32 mouse cellular contexts compared by ENCODE assay signal in the genomic region with DNA sequence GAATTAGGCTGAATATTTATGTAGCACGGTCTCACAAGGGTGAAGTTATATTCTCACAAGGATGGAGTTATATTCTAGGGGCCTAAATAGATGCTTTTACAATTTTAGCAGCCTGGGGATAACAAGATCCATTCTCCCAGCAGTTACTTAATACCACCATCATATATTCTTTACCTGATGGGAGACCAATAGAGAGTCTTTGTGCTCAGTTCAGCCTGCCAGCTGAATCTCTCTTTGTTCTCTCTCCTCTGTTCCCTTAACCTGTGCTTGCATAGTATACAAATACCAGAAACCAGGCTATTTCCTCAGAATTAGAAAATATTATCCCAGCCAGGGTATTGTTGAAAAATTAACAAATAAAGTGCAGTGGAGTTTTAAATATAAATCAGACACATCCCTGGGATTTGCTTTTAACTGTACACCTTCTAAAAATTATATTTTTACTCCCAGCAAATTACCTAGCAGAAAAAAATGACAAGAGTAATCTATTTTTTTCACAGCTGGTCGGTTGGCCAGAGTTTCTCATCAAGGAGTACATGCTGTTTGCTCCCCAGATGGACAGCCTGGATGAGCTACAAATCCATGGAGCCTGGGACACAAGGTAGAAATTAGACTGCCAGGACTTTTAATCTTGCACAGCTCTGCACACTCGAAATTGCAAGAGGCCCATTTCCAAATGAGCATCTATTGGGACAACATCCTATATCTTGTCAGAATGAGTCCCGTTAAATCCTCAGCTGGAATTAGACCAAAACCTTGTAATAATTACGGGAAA.
DNase-seq lines count a peak whose midpoint lies in the region; ATAC-seq and TF ChIP-seq lines count a peak whose summit lies in the region.
"Had no signal": no experiment of that assay in that cellular context is flagged by ENCODE, and none has a peak within 500 bp of the region (broad histone marks: within the 10 kb centered on the region; RNA-seq: fewer than 3 reads in every experiment).

No protein-coding gene starts in this region.

- H3K4me2 ChIP-seq in forebrain, embryonic 15.5 days (replicated peaks) = no peak overlapping the region
- no peak overlapping the region for H3K4me2 ChIP-seq in forebrain, embryonic 14.5 days (ENCODE audit: low read length)
- no peak overlapping the region for H3K4me2 ChIP-seq in midbrain, postnatal 0 days (ENCODE audit: low read depth, low read length, poor library complexity, severe bottlenecking)
- H3K4me2 ChIP-seq in midbrain, embryonic 15.5 days = no peak overlapping the region
- H3K4me2 ChIP-seq in hindbrain, embryonic 16.5 days (ENCODE audit: low read length) = no peak overlapping the region
- no peak overlapping the region for H3K4me2 ChIP-seq in liver, embryonic 11.5 days
- H3K4me2 ChIP-seq: embryonic facial prominence, embryonic 15.5 days; forebrain, embryonic 12.5 days; heart, embryonic 11.5 days; kidney, embryonic 15.5 days; limb, embryonic 13.5 days; liver, embryonic 12.5 days; midbrain, embryonic 13.5 days; neural tube, embryonic 12.5 days had no signal

- H3K36me3 ChIP-seq in forebrain, embryonic 15.5 days = no peaks in the 10 kb centered on the region
- no peaks in the 10 kb centered on the region for H3K36me3 ChIP-seq in forebrain, embryonic 14.5 days (ENCODE audit: control insufficient read depth, insufficient read depth, low read length)
- H3K36me3 ChIP-seq in midbrain, postnatal 0 days (ENCODE audit: insufficient read depth, low read length) = no peaks in the 10 kb centered on the region
- no peaks in the 10 kb centered on the region for H3K36me3 ChIP-seq in midbrain, embryonic 15.5 days (replicated peaks)
- H3K36me3 ChIP-seq in hindbrain, embryonic 16.5 days (ENCODE audit: control insufficient read depth, insufficient read depth, low read length) = no peaks in the 10 kb centered on the region
- H3K36me3 ChIP-seq in liver, embryonic 11.5 days (ENCODE audit: control insufficient read depth, insufficient read depth, low read length) = no peaks in the 10 kb centered on the region
- H3K36me3 ChIP-seq: embryonic facial prominence, embryonic 15.5 days; forebrain, embryonic 12.5 days; kidney, embryonic 15.5 days; limb, embryonic 13.5 days; liver, embryonic 12.5 days; midbrain, embryonic 13.5 days; neural tube, embryonic 12.5 days had no signal

- H3K4me3 ChIP-seq in forebrain, embryonic 15.5 days = no peak overlapping the region
- no peak overlapping the region for H3K4me3 ChIP-seq in forebrain, embryonic 14.5 days (ENCODE audit: low read depth, low read length)
- H3K4me3 ChIP-seq in midbrain, postnatal 0 days (ENCODE audit: low read depth, low read length) = no peak overlapping the region
- no peak overlapping the region for H3K4me3 ChIP-seq in midbrain, embryonic 15.5 days
- H3K4me3 ChIP-seq in hindbrain, embryonic 16.5 days (ENCODE audit: low read length) = no peak overlapping the region
- H3K4me3 ChIP-seq in liver, embryonic 11.5 days (ENCODE audit: low read depth, low read length) = no peak overlapping the region
- H3K4me3 ChIP-seq: embryonic facial prominence, embryonic 15.5 days; forebrain, embryonic 12.5 days; kidney, embryonic 15.5 days; left cerebral cortex, adult 2 months; limb, embryonic 13.5 days; liver, embryonic 12.5 days; megakaryocyte, embryonic 14.5 days; midbrain, embryonic 13.5 days; neural tube, embryonic 12.5 days had no signal

- no peak for TF ChIP-seq CTCF in midbrain, postnatal 0 days (IDR thresholded peaks at IDR 0.05)

- DNase-seq in cerebellum, postnatal 10 days = peak; percentile 60 to 66
- DNase-seq in cerebellum, postnatal 4 days (ENCODE audit: low spot score in 2 of 2) = no peak
- no peak for DNase-seq in forebrain, embryonic 14.5 days (ENCODE audit: low spot score)
- DNase-seq in midbrain, postnatal 0 days (ENCODE audit: low spot score) = peak; percentile 37
- no peak for DNase-seq in liver, embryonic 11.5 days (ENCODE audit: low spot score)
- DNase-seq: adrenal gland, postnatal 14 days; gastrocnemius, postnatal 36 days; heart, adult 18-20 months; heart, postnatal 36 days; kidney, adult 11 months; kidney, postnatal 25 days; lung, adult 18-20 months; lung, postnatal 4 days; right cerebral cortex, postnatal 4 days; thymus, adult 18-20 months; thymus, postnatal 25 days had no signal

- WGBS in forebrain, embryonic 15.5 days = 60% methylated on average over 5 of the region's 5 CpGs
- 67% methylated on average over 5 of the region's 5 CpGs for WGBS in forebrain, embryonic 14.5 days
- 64% methylated on average over 5 of the region's 5 CpGs for WGBS in midbrain, postnatal 0 days
- WGBS in midbrain, embryonic 15.5 days = 66% methylated on average over 5 of the region's 5 CpGs
- 59% methylated on average over 5 of the region's 5 CpGs for WGBS in hindbrain, embryonic 16.5 days
- 72% methylated on average over 5 of the region's 5 CpGs for WGBS in liver, embryonic 11.5 days

- no peak overlapping the region for H3K9ac ChIP-seq in forebrain, embryonic 15.5 days (replicated peaks)
- no peak overlapping the region for H3K9ac ChIP-seq in forebrain, embryonic 14.5 days (ENCODE audit: low read length)
- no peak overlapping the region for H3K9ac ChIP-seq in midbrain, postnatal 0 days (replicated peaks; ENCODE audit: low read length, poor library complexity, severe bottlenecking)
- no peak overlapping the region for H3K9ac ChIP-seq in midbrain, embryonic 15.5 days
- H3K9ac ChIP-seq in hindbrain, embryonic 16.5 days (ENCODE audit: low read depth, low read length) = no peak overlapping the region
- no peak overlapping the region for H3K9ac ChIP-seq in liver, embryonic 11.5 days (ENCODE audit: low read depth, low read length)
- H3K9ac ChIP-seq: embryonic facial prominence, embryonic 15.5 days; forebrain, embryonic 12.5 days; kidney, embryonic 15.5 days; limb, embryonic 13.5 days; liver, embryonic 12.5 days; midbrain, embryonic 13.5 days; neural tube, embryonic 12.5 days had no signal

- H3K27ac ChIP-seq in forebrain, embryonic 15.5 days (replicated peaks) = no peak overlapping the region
- no peak overlapping the region for H3K27ac ChIP-seq in forebrain, embryonic 14.5 days (ENCODE audit: low read depth, low read length)
- no peak overlapping the region for H3K27ac ChIP-seq in midbrain, postnatal 0 days (ENCODE audit: low read depth, low read length)
- H3K27ac ChIP-seq in midbrain, embryonic 15.5 days = no peak overlapping the region
- no peak overlapping the region for H3K27ac ChIP-seq in hindbrain, embryonic 16.5 days (ENCODE audit: low read depth, low read length)
- H3K27ac ChIP-seq in liver, embryonic 11.5 days (ENCODE audit: low read depth, low read length) = no peak overlapping the region
- H3K27ac ChIP-seq: embryonic facial prominence, embryonic 15.5 days; forebrain, embryonic 12.5 days; kidney, embryonic 15.5 days; left cerebral cortex, adult 2 months; limb, embryonic 13.5 days; liver, embryonic 12.5 days; midbrain, embryonic 13.5 days; neural tube, embryonic 12.5 days; stomach, postnatal 0 days had no signal

- 0 out of 2 replicates have a peak, but pooled peaks have one; percentile 53 for ATAC-seq in forebrain, embryonic 15.5 days (replicated peaks)
- no peak for ATAC-seq in forebrain, embryonic 14.5 days
- no peak for ATAC-seq in midbrain, postnatal 0 days (ENCODE audit: low FRiP score)
- ATAC-seq in midbrain, embryonic 15.5 days (replicated peaks) = no peak
- ATAC-seq in hindbrain, embryonic 16.5 days = 0 out of 2 replicates have a peak, but pooled peaks have one; percentile 60
- ATAC-seq in liver, embryonic 11.5 days (replicated peaks; ENCODE audit: low FRiP score) = no peak
- ATAC-seq: inflammation-experienced regulatory T-cells, adult 6 months; liver, embryonic 12.5 days; lung, postnatal 0 days; midbrain, embryonic 13.5 days had no signal

- H3K27me3 ChIP-seq in forebrain, embryonic 15.5 days = no peaks in the 10 kb centered on the region
- no peaks in the 10 kb centered on the region for H3K27me3 ChIP-seq in forebrain, embryonic 14.5 days (replicated peaks; ENCODE audit: control insufficient read depth, insufficient read depth, low read length)
- no peaks in the 10 kb centered on the region for H3K27me3 ChIP-seq in midbrain, postnatal 0 days (ENCODE audit: insufficient read depth, low read length)
- no peaks in the 10 kb centered on the region for H3K27me3 ChIP-seq in midbrain, embryonic 15.5 days (replicated peaks)
- H3K27me3 ChIP-seq in hindbrain, embryonic 16.5 days (replicated peaks; ENCODE audit: control insufficient read depth, insufficient read depth, low read length) = no peaks in the 10 kb centered on the region
- no peaks in the 10 kb centered on the region for H3K27me3 ChIP-seq in liver, embryonic 11.5 days (replicated peaks; ENCODE audit: control insufficient read depth, insufficient read depth, low read length)
- H3K27me3 ChIP-seq: embryonic facial prominence, embryonic 15.5 days; forebrain, embryonic 12.5 days; kidney, embryonic 15.5 days; limb, embryonic 13.5 days; liver, embryonic 12.5 days; megakaryocyte, embryonic 14.5 days; midbrain, embryonic 13.5 days; neural tube, embryonic 12.5 days had no signal

- H3K9me3 ChIP-seq in forebrain, embryonic 15.5 days = no peaks in the 10 kb centered on the region
- H3K9me3 ChIP-seq in forebrain, embryonic 14.5 days (replicated peaks; ENCODE audit: control insufficient read depth, low read length) = no peaks in the 10 kb centered on the region
- no peaks in the 10 kb centered on the region for H3K9me3 ChIP-seq in midbrain, postnatal 0 days (ENCODE audit: low read length)
- H3K9me3 ChIP-seq in midbrain, embryonic 15.5 days = no peaks in the 10 kb centered on the region
- no peaks in the 10 kb centered on the region for H3K9me3 ChIP-seq in hindbrain, embryonic 16.5 days (ENCODE audit: control insufficient read depth, low read length)
- no peaks in the 10 kb centered on the region for H3K9me3 ChIP-seq in liver, embryonic 11.5 days (ENCODE audit: control insufficient read depth, low read length)
- H3K9me3 ChIP-seq: embryonic facial prominence, embryonic 15.5 days; forebrain, embryonic 12.5 days; kidney, embryonic 15.5 days; limb, embryonic 13.5 days; liver, embryonic 12.5 days; megakaryocyte, embryonic 14.5 days; midbrain, embryonic 13.5 days; neural tube, embryonic 12.5 days had no signal

- H3K4me1 ChIP-seq in forebrain, embryonic 15.5 days = no peaks in the 10 kb centered on the region
- no peaks in the 10 kb centered on the region for H3K4me1 ChIP-seq in forebrain, embryonic 14.5 days (ENCODE audit: control insufficient read depth, insufficient read depth, low read length)
- no peaks in the 10 kb centered on the region for H3K4me1 ChIP-seq in midbrain, postnatal 0 days (ENCODE audit: insufficient read depth, low read length)
- no peaks in the 10 kb centered on the region for H3K4me1 ChIP-seq in midbrain, embryonic 15.5 days
- no peaks in the 10 kb centered on the region for H3K4me1 ChIP-seq in hindbrain, embryonic 16.5 days (ENCODE audit: control insufficient read depth, insufficient read depth, low read depth, low read length)
- H3K4me1 ChIP-seq in liver, embryonic 11.5 days (replicated peaks; ENCODE audit: control insufficient read depth, insufficient read depth, low read length) = no peaks in the 10 kb centered on the region
- H3K4me1 ChIP-seq: embryonic facial prominence, embryonic 15.5 days; forebrain, embryonic 12.5 days; kidney, embryonic 15.5 days; limb, embryonic 13.5 days; liver, embryonic 12.5 days; megakaryocyte, embryonic 14.5 days; midbrain, embryonic 13.5 days; neural tube, embryonic 12.5 days had no signal

Comparison
In these comparisons a context has a peak if more than half of its experiments do, and no peak if none do; other contexts are left out.
1. DNase-seq: peak in cerebellum, postnatal 10 days (2 of 2) and midbrain, postnatal 0 days (single experiment); none in cerebellum, postnatal 4 days (0 of 2), forebrain, embryonic 14.5 days (single experiment) and liver, embryonic 11.5 days (single experiment).
2. ATAC-seq: peak in forebrain, embryonic 15.5 days (single experiment) and hindbrain, embryonic 16.5 days (single experiment); none in forebrain, embryonic 14.5 days (single experiment), midbrain, postnatal 0 days (single experiment), midbrain, embryonic 15.5 days (single experiment) and liver, embryonic 11.5 days (single experiment).